14 mouse cellular contexts compared by ENCODE assay signal in genomic region chr10:60914391-60914790, GRCm38 (mm10).
DNase-seq lines count a peak whose midpoint lies in the region; ATAC-seq and TF ChIP-seq lines count a peak whose summit lies in the region.
"Had no signal": no experiment of that assay in that cellular context is flagged by ENCODE, and none has a peak within 500 bp of the region (broad histone marks: within the 10 kb centered on the region; RNA-seq: fewer than 3 reads in every experiment).

No protein-coding gene starts in this region.

- no peak overlapping the region for H3K9ac ChIP-seq in intestine, embryonic 14.5 days (ENCODE audit: low read length)
- H3K9ac ChIP-seq in intestine, postnatal 0 days (ENCODE audit: low read depth, low read length) = no peak overlapping the region
- H3K9ac ChIP-seq: forebrain, embryonic 12.5 days; kidney, embryonic 15.5 days had no signal

- no peak overlapping the region for H3K4me3 ChIP-seq in intestine, embryonic 14.5 days (ENCODE audit: low read depth, low read length)
- no peak overlapping the region for H3K4me3 ChIP-seq in intestine, postnatal 0 days (ENCODE audit: low read depth, low read length)
- H3K4me3 ChIP-seq in embryonic facial prominence, embryonic 10.5 days = no peak overlapping the region
- H3K4me3 ChIP-seq: forebrain, embryonic 12.5 days; kidney, embryonic 15.5 days; left cerebral cortex, adult 2 months had no signal

- H3K36me3 ChIP-seq in intestine, embryonic 14.5 days (ENCODE audit: control insufficient read depth, insufficient read depth, low read length) = no peaks in the 10 kb centered on the region
- H3K36me3 ChIP-seq in intestine, postnatal 0 days (ENCODE audit: control insufficient read depth, insufficient read depth) = no peaks in the 10 kb centered on the region
- H3K36me3 ChIP-seq in embryonic facial prominence, embryonic 10.5 days (replicated peaks) = no peaks in the 10 kb centered on the region
- H3K36me3 ChIP-seq: forebrain, embryonic 12.5 days; kidney, embryonic 15.5 days had no signal

- no peaks in the 10 kb centered on the region for H3K27me3 ChIP-seq in intestine, embryonic 14.5 days (replicated peaks; ENCODE audit: control insufficient read depth, insufficient read depth, low read length)
- no peaks in the 10 kb centered on the region for H3K27me3 ChIP-seq in intestine, postnatal 0 days (replicated peaks; ENCODE audit: control insufficient read depth, insufficient read depth, low read length)
- H3K27me3 ChIP-seq in embryonic facial prominence, embryonic 10.5 days (replicated peaks; ENCODE audit: low read depth, poor library complexity, severe bottlenecking) = peaks cover 13% of the 10 kb centered on the region

- no peak for ATAC-seq in intestine, embryonic 14.5 days (replicated peaks; ENCODE audit: low FRiP score, low TSS enrichment, low read depth)
- ATAC-seq in intestine, postnatal 0 days = no peak

- TF ChIP-seq CTCF in intestine, postnatal 0 days (IDR thresholded peaks at IDR 0.05; ENCODE audit: low read depth) = no peak

- WGBS in intestine, embryonic 14.5 days = 23% methylated on average over 7 of the region's 7 CpGs
- WGBS in intestine, postnatal 0 days = 20% methylated on average over 7 of the region's 7 CpGs
- 24% methylated on average over 7 of the region's 7 CpGs for WGBS in embryonic facial prominence, embryonic 10.5 days

- peak; percentile 87 for DNase-seq in intestine, embryonic 14.5 days (ENCODE audit: low spot score)
- peak; percentile 18 for DNase-seq in urinary bladder, postnatal 25 days (ENCODE audit: low spot score)
- no peak for DNase-seq in urinary bladder, adult 18-20 months (ENCODE audit: low spot score in 2 of 2)
- DNase-seq in embryonic facial prominence, embryonic 10.5 days (ENCODE audit: low spot score) = peak; percentile 68
- peak; percentile 33 for DNase-seq in yolk sac, embryonic 10.5 days (ENCODE audit: low spot score)
- no peak for DNase-seq in thymus, postnatal 10 days (ENCODE audit: low spot score in 2 of 2)
- DNase-seq in cerebellum, adult 11 months = no peak
- DNase-seq: lung, postnatal 4 days; spleen, adult 18-20 months; thymus, postnatal 25 days had no signal

- H3K9me3 ChIP-seq in intestine, embryonic 14.5 days (ENCODE audit: control insufficient read depth, low read length) = no peaks in the 10 kb centered on the region
- no peaks in the 10 kb centered on the region for H3K9me3 ChIP-seq in intestine, postnatal 0 days (ENCODE audit: control insufficient read depth)
- no peaks in the 10 kb centered on the region for H3K9me3 ChIP-seq in embryonic facial prominence, embryonic 10.5 days
- H3K9me3 ChIP-seq: forebrain, embryonic 12.5 days; kidney, embryonic 15.5 days had no signal

- H3K27ac ChIP-seq in intestine, embryonic 14.5 days (ENCODE audit: low read depth) = no peak overlapping the region
- H3K27ac ChIP-seq in intestine, postnatal 0 days (ENCODE audit: low read depth, low read length) = no peak overlapping the region
- H3K27ac ChIP-seq in embryonic facial prominence, embryonic 10.5 days (replicated peaks) = no peak overlapping the region
- H3K27ac ChIP-seq: forebrain, embryonic 12.5 days; kidney, embryonic 15.5 days; left cerebral cortex, adult 2 months had no signal

- H3K4me1 ChIP-seq in intestine, embryonic 14.5 days (replicated peaks; ENCODE audit: control insufficient read depth, insufficient read depth, low read length) = no peaks in the 10 kb centered on the region
- no peaks in the 10 kb centered on the region for H3K4me1 ChIP-seq in intestine, postnatal 0 days (replicated peaks; ENCODE audit: control insufficient read depth, insufficient read depth, low read length)
- peaks cover 27% of the 10 kb centered on the region for H3K4me1 ChIP-seq in embryonic facial prominence, embryonic 10.5 days
- H3K4me1 ChIP-seq: kidney, embryonic 15.5 days had no signal

- no peak overlapping the region for H3K4me2 ChIP-seq in intestine, embryonic 14.5 days (ENCODE audit: low read length)
- no peak overlapping the region for H3K4me2 ChIP-seq in intestine, postnatal 0 days (replicated peaks; ENCODE audit: low read depth)
- H3K4me2 ChIP-seq: forebrain, embryonic 12.5 days; kidney, embryonic 15.5 days had no signal

Comparison
In these comparisons a context has a peak if more than half of its experiments do, and no peak if none do; other contexts are left out.
1. DNase-seq: peak in intestine, embryonic 14.5 days (single experiment), urinary bladder, postnatal 25 days (single experiment), embryonic facial prominence, embryonic 10.5 days (single experiment) and yolk sac, embryonic 10.5 days (single experiment); none in urinary bladder, adult 18-20 months (0 of 2), thymus, postnatal 10 days (0 of 2) and cerebellum, adult 11 months (single experiment).